In genomic region chr2:68924344-68924743, GRCm38 (mm10) we compare ENCODE assay signal across 18 mouse cellular contexts.
DNase-seq lines count a peak whose midpoint lies in the region; TF ChIP-seq lines count a peak whose summit lies in the region.
"Had no signal": no experiment of that assay in that cellular context is flagged by ENCODE, and none has a peak within 500 bp of the region (broad histone marks: within the 10 kb centered on the region; RNA-seq: fewer than 3 reads in every experiment).

No protein-coding gene starts in this region.

- H3K36me3 ChIP-seq in heart, embryonic 10.5 days: no peaks in the 10 kb centered on the region
- H3K36me3 ChIP-seq in kidney, adult 2 months (ENCODE audit: control insufficient read depth, insufficient read depth, low read length): no peaks in the 10 kb centered on the region
- H3K36me3 ChIP-seq: hindbrain, embryonic 12.5 days; limb, embryonic 12.5 days; liver, embryonic 15.5 days; neural tube, embryonic 15.5 days had no signal

- no peaks in the 10 kb centered on the region for H3K9me3 ChIP-seq in heart, embryonic 10.5 days
- H3K9me3 ChIP-seq: hindbrain, embryonic 12.5 days; limb, embryonic 12.5 days; liver, embryonic 15.5 days; neural tube, embryonic 15.5 days had no signal

- peak; percentile 85 for DNase-seq in heart, adult 11 months
- no peak for DNase-seq in heart, embryonic 10.5 days (ENCODE audit: low spot score)
- peak; percentile 27 for DNase-seq in kidney, postnatal 10 days
- DNase-seq in kidney, adult 2 months: no peak
- peak; percentile 81 for DNase-seq in cerebellum, adult 11-12 months
- DNase-seq in cerebellum, postnatal 14 days: peak; percentile 82 to 88
- no peak for DNase-seq in gastrocnemius, postnatal 4 days (ENCODE audit: low spot score in 2 of 2)
- DNase-seq in thymus, adult 18-20 months: no peak
- DNase-seq: embryo, embryonic 11 days; kidney, adult 18-20 months; lung, postnatal 10 days; thymus, postnatal 25 days had no signal

- no peak overlapping the region for H3K27ac ChIP-seq in heart, embryonic 10.5 days
- H3K27ac ChIP-seq in kidney, adult 2 months (ENCODE audit: insufficient read depth, low read depth, low read length): no peak overlapping the region
- H3K27ac ChIP-seq: hindbrain, embryonic 12.5 days; left cerebral cortex, adult 2 months; limb, embryonic 12.5 days; liver, embryonic 15.5 days; neural tube, embryonic 15.5 days had no signal

- TF ChIP-seq POLR2A in kidney, adult 2 months (IDR thresholded peaks at IDR 0.05; ENCODE audit: low read depth, low read length): no peak

- H3K27me3 ChIP-seq in heart, embryonic 10.5 days (ENCODE audit: insufficient read depth, poor library complexity, severe bottlenecking): no peaks in the 10 kb centered on the region
- no peaks in the 10 kb centered on the region for H3K27me3 ChIP-seq in kidney, adult 2 months (replicated peaks; ENCODE audit: control insufficient read depth, insufficient read depth, low read length)
- H3K27me3 ChIP-seq: hindbrain, embryonic 12.5 days; limb, embryonic 12.5 days; liver, embryonic 15.5 days; neural tube, embryonic 15.5 days had no signal

- no peak overlapping the region for H3K4me3 ChIP-seq in heart, embryonic 10.5 days
- no peak overlapping the region for H3K4me3 ChIP-seq in kidney, adult 2 months (ENCODE audit: insufficient read depth, low read depth, low read length)
- H3K4me3 ChIP-seq: erythroblast, embryonic 14.5 days; hindbrain, embryonic 12.5 days; left cerebral cortex, adult 2 months; limb, embryonic 12.5 days; liver, embryonic 15.5 days; neural tube, embryonic 15.5 days had no signal

- WGBS in heart, embryonic 10.5 days: 90% methylated on average over 9 of the region's 9 CpGs
- WGBS in kidney, adult 2 months: 70% methylated on average over 9 of the region's 9 CpGs

- H3K4me1 ChIP-seq in heart, embryonic 10.5 days: no peaks in the 10 kb centered on the region
- peaks cover 4% of the 10 kb centered on the region; the same call in 1 of the 2 replicates for H3K4me1 ChIP-seq in kidney, adult 2 months (ENCODE audit: control insufficient read depth, insufficient read depth, low read length)
- H3K4me1 ChIP-seq: liver, embryonic 15.5 days had no signal

- no peak for TF ChIP-seq CTCF in kidney, adult 2 months (conservative IDR thresholded peaks at IDR 0.05; ENCODE audit: insufficient read depth, insufficient read length, low read depth, low read length)

Comparison
In these comparisons a context has a peak if more than half of its experiments do, and no peak if none do; other contexts are left out.
1. DNase-seq: peak in heart, adult 11 months (single experiment), kidney, postnatal 10 days (single experiment), cerebellum, adult 11-12 months (single experiment) and cerebellum, postnatal 14 days (2 of 2); none in heart, embryonic 10.5 days (single experiment), kidney, adult 2 months (single experiment), gastrocnemius, postnatal 4 days (0 of 2) and thymus, adult 18-20 months (0 of 2).